Mouse (Mus musculus) lung, adult 2 months (tissue): ENCODE measurements around the gene Dok5.

Experiments
- CTCF ChIP-seq: fragments of 200-500 bp; IDR thresholded peaks from 2 replicates; pipeline ENCODE4 v1.5.1; 2011; ENCODE audit warnings: mild to moderate bottlenecking, low read length, control low read depth; ENCODE audit not compliant: insufficient read depth
- POLR2A ChIP-seq: fragments of 200-500 bp; IDR thresholded peaks from 2 replicates; pipeline ENCODE4 v1.6.1; 2011; ENCODE audit warnings: low read depth, mild to moderate bottlenecking, control low read depth, low read length, borderline replicate concordance; ENCODE audit errors: extremely low read depth

DNA sequence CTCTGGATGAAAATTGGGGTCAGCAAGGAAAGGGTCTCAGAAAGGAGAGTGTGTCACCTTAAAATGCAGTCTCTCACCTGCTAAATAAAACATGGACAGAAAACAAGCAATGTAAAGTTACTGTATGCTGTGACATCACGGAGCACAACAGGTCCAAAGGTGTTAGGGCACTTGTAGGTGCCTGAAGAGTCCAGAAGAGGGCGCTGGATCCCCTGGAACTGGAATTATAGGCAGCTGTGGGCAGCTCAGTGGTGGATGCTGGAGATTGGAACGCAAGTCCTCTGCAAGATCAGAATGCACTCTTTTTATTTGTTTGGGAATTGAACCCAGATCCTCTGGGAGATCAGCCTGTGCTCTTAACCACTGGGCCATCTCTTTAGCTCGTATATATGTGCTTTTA is 129.0 kb downstream of the Dok5 start:
- TF ChIP-seq CTCF, result no peak
- TF ChIP-seq POLR2A, result no peak
